Mouse (Mus musculus) lung, adult 2 months (tissue): Measurements from ENCODE around the gene Pnldc1. TPM values are rescaled to one million over a fixed set of nuclear protein-coding genes. Genes with fewer than 3 reads are reported as not detected.

Experiments used
- DNase-seq: peaks from one replicate; pipeline ENCODE4 v3.0.0; 2022
- H3K4me1 ChIP-seq: fragments of 200-500 bp; 2 replicates; pipeline ENCODE4 v1.6.1; 2011; ENCODE audit warnings: low read length; ENCODE audit not compliant: control insufficient read depth, insufficient read depth
- H3K4me3 ChIP-seq: fragments of 200-500 bp; replicated peaks from 2 replicates; pipeline ENCODE3; 2011; ENCODE audit warnings: low read depth, mild to moderate bottlenecking, control low read depth, low read length; ENCODE audit errors: extremely low read depth
- CTCF ChIP-seq: fragments of 200-500 bp; IDR thresholded peaks from 2 replicates; pipeline ENCODE4 v1.5.1; 2011; ENCODE audit warnings: mild to moderate bottlenecking, low read length, control low read depth; ENCODE audit not compliant: insufficient read depth
- POLR2A ChIP-seq: fragments of 200-500 bp; IDR thresholded peaks from 2 replicates; pipeline ENCODE4 v1.6.1; 2011; ENCODE audit warnings: low read depth, mild to moderate bottlenecking, control low read depth, low read length, borderline replicate concordance; ENCODE audit errors: extremely low read depth
- WGBS: fragments of 180-500 bp; shearing (Covaris S2); methylation state at CpG from one replicate; pipeline ENCODE4 v1.1.7; 2018; 5-methylcytosine and 5-hydroxymethylcytosine counted together
- polyA plus RNA-seq: library from polyadenylated mRNA; depleted of rRNA; stranded (reverse); fragments of >200 nt; gene quantifications from 2 replicates; pipeline ENCODE4 v1.2.3, GENCODE M21; 2012

Pnldc1 gene
- polyA plus RNA-seq, 1 experiment: 1.9 TPM

DNA sequence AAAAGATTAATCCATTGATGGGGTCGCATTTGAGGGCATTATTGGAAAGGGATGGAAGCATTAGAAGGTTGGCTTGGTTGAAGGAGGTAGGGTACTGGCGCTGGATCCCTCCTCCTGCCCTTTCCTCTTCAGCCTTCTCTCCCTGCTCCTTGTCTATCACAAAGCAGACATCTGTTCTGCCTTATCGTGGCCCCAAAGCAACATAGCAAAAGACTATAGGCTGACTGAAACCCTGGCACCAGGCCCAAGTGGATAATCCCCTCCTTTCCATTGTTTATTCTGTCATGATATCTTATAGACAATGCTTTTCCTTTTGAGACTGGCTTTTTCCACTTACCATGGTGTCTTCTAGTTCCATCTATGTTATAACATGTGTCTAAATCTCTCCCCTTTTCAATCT is 44.6 kb downstream of the Pnldc1 start:
- WGBS: 45% methylated on average over 3 of the region's 3 CpGs
- TF ChIP-seq POLR2A: no peak
- no peak for TF ChIP-seq CTCF
- no peak overlapping the region for H3K4me3 ChIP-seq
- DNase-seq: no peak
- H3K4me1 ChIP-seq: no peaks in the 10 kb centered on the region

DNA sequence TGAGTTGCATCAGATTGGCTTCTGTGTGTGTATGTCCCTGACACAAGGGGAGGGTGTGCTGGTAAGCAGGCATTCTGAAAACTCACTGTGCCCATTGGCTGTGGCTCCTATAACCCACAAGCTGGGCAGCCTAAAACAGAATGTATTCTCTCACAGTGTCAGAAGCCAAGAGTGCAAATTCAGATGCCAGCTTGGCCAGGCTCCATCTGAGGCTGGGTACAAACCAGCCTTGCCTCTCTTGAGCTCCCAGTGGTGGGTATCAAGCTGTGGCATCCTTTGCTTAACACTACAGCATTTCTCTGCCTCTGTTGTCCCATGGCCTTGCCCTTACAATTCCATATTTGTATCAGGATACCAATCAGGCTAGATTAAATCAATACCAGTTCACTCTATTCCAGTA is 45.9 kb downstream of the Pnldc1 start:
- H3K4me3 ChIP-seq: no peak overlapping the region
- TF ChIP-seq CTCF: no peak
- H3K4me1 ChIP-seq: no peaks in the 10 kb centered on the region
- no peak for DNase-seq

DNA sequence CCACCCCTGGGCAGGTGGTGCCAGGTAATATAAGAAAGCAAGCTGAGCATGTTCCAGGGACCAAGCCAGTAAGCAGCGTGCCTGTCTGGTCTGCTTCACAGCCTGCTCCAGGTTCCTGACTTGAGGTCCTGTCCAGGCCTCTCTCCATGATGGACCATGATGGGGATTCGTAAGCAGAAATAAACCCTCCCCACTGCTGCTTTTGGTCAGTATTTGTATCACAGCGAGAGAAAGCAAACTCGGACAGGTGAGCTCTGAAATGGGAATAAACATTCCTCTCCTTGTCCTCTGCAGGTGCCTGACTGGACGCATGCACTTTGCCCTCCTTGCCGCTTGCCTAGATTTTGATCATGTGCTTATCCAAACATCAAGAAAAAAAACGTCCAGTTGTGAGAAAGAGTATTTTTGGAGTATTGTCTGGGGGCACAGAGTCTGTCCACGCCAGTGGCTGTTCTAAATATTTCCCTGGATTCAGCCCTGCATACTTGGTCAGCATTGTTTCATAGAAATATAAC is 51.0 kb downstream of the Pnldc1 start:
- TF ChIP-seq POLR2A (no peak), CTCF (no peak)
- Histone ChIP-seq H3K4me3 (no peak overlapping the region), H3K4me1 (no peaks in the 10 kb centered on the region)
- DNase-seq: no peak
- WGBS: 74% methylated on average over 8 of the region's 8 CpGs

DNA sequence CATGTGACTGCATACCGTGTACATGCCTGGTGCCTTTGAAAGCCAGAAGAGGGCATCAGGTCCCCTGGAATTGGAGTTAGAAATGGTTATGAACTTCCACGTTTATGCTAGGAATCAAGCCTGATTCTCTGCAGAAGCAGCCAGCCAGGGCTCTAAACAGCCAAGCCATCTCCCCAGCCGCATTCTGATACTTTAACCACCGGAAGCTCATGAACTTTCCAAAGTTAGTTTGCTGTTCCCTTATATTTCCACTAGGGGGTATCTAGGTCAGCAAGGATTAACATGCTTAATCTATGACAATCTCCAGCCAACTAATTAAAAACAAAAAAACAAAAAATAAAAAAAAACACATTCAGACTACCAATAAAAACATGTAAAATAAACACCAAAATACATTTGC is 52.0 kb downstream of the Pnldc1 start:
- DNase-seq: no peak
- no peak for TF ChIP-seq POLR2A
- no peak for TF ChIP-seq CTCF
- WGBS: 37% methylated on average over 4 of the region's 4 CpGs
- Histone ChIP-seq H3K4me3 (no peak overlapping the region), H3K4me1 (no peaks in the 10 kb centered on the region)

DNA sequence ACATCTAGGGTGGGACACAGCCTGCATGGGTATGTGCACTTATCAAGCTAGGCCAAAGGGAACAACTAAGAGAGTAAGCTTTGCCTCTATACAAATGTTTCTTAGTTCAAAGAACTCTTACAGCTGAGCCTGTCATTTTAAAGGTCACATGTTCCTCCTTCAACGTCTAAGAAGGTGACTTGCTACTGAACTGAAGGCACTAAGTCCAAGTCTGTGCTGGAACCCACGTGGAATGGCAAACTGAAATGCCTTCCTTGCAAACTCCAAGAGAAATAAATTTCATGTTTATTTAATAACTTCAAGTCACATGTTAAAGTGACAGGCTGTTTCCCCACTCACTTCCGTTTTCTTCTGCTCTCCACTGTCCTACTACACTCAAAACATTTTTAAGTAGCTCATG is 52.6 kb downstream of the Pnldc1 start:
- TF ChIP-seq CTCF (no peak), POLR2A (no peak)
- 20% methylated on average over 3 of the region's 3 CpGs for WGBS
- H3K4me3 ChIP-seq: no peak overlapping the region
- no peak for DNase-seq
- H3K4me1 ChIP-seq: no peaks in the 10 kb centered on the region

DNA sequence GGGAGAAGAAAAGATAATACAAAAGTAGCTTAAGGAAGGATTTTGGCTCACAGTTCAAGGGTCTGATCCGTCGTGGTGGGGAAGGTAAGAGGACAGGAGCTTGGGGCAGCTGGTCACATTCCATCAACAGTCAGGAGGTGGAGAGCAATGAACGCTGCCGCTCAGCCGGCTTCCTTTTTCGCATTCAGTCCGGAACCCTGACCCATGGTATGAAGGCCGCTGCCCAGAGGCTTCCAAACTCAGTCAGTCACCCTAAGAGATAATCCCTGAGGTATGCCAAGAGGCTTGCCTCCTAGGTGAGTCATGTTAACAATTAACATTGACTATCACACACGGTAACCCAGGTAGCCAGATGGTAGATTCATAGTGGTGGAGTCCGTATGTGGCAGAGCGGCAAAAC is 55.6 kb downstream of the Pnldc1 start:
- no peak overlapping the region for H3K4me3 ChIP-seq
- no peak for DNase-seq
- no peaks in the 10 kb centered on the region for H3K4me1 ChIP-seq
- WGBS: 91% methylated on average over 11 of the region's 11 CpGs
- TF ChIP-seq POLR2A: no peak
- no peak for TF ChIP-seq CTCF

DNA sequence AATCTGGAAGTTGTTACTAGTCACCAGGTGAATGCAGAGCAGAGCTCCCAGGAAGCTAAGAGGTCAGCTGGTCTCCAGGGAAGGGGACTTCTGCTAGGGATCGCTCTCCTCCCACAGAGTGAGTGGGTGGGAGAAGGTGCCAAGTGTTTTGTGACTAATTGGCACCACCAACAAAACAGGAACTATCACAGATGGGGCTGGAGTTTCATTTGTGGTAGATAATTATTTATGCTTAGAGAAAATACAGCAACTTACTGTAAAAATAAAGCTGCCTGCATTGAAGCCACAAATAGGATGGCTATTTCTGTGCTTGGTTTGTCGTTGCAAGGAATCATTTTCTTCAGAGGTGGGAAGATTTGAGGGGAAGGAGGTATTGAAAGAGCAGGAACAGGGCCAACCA is 56.2 kb downstream of the Pnldc1 start:
- no peak for DNase-seq
- 77% methylated on average over 2 of the region's 2 CpGs for WGBS

DNA sequence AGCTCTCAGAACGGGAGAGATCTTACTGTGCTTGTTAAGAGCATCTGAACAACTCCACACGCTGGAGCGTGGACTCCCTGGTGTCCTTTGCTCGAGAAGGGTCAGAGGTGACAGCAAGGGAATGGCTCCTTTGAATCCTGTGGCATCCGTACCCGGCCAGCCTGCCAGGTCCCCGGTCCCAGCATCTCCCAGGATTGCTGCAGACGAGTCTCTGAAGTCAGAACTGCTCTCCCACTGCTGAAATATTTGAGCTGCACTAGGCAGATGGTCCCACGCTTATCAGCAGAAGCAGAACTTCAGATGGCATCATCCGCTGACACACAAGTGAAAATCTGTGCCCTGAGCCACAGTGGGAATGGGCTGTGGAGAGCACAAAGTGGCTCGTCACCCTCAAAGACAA is 58.3 kb downstream of the Pnldc1 start:
- DNase-seq: no peak
- 76% methylated on average over 11 of the region's 11 CpGs for whole genome bisulfite sequencing
- Histone ChIP-seq H3K4me1 (no peaks in the 10 kb centered on the region), H3K4me3 (no peak overlapping the region)
- no peak for TF ChIP-seq POLR2A
- TF ChIP-seq CTCF: no peak

More for the DNA sequence above, 56.2 kb downstream of the Pnldc1 start:
- TF ChIP-seq POLR2A (no peak), CTCF (no peak)
- Histone ChIP-seq H3K4me1 (no peaks in the 10 kb centered on the region), H3K4me3 (no peak overlapping the region)

DNA sequence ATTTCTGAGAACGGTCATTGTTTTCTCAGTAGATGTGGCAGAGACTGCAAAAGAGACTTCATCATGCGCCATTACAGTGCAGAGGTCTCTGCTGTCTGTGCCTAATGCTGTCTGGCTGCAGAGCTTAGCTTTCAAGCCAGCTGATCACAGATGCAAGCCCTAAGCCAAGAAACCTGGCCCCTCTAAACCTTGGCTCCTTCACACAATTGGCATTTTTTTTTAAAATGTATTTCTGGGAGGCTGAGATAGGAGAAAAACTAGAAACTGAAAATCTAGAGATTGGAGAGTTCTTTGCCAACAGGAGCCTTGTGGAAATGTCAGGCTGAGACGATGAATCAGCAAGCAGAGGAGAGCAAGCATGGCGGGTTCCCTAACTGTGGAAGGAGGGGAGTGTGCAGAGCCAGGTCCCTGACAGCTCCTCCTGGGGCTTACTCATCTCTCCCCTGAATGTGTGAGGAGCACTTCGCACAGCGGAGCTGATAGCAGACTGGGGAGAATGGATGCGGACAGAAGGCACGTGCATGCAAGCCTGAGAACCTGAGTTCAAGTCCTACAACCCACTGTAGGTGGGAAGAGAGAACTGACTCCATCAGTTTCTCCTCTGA is 60.1 kb downstream of the Pnldc1 start:
- TF ChIP-seq CTCF: no peak
- TF ChIP-seq POLR2A: no peak
- Histone ChIP-seq H3K4me3 (no peak overlapping the region), H3K4me1 (no peaks in the 10 kb centered on the region)
- WGBS: 81% methylated on average over 8 of the region's 8 CpGs
- DNase-seq: no peak

DNA sequence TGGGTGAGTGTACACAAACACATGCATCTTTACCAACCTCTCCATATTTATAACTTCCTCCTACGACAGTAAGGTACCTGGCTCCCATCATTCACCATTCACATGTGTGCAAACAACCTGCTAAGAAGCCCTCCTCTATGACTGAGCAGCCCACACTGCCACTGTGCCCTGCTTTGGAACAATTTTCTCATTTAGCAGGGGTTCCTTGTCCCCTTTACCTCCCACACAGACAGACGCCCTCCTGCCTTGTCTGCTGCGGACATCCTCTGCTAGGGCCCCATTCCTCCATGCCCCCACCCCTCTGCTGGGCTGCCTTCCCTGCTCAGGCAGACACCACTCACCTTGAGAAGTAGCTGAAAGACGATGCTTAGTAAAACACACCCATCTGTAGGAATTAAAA is 62.3 kb downstream of the Pnldc1 start:
- DNase-seq: no peak
- TF ChIP-seq CTCF (no peak), POLR2A (no peak)
- no peaks in the 10 kb centered on the region for H3K4me1 ChIP-seq
- no peak overlapping the region for H3K4me3 ChIP-seq
- WGBS: 67% methylated on average over 4 of the region's 4 CpGs
